Mouse (Mus musculus) liver, embryonic 14.5 days (tissue): Measurements from ENCODE around the gene Gm10718.
"Not testable (repeated sequence)": the region's sequence is repeated elsewhere in the genome, so short reads cannot be mapped to it uniquely, and the experiment has no call there.

ENCODE experiments used
- CTCF ChIP-seq: IDR thresholded peaks from 2 replicates; pipeline ENCODE4 v1.5.1; 2016; ENCODE audit warnings: antibody characterized with exemption, low read depth, control low read depth
- EP300 ChIP-seq: IDR thresholded peaks from 2 replicates; pipeline ENCODE4 v1.6.1; 2016; ENCODE audit warnings: antibody characterized with exemption, low read depth

DNA sequence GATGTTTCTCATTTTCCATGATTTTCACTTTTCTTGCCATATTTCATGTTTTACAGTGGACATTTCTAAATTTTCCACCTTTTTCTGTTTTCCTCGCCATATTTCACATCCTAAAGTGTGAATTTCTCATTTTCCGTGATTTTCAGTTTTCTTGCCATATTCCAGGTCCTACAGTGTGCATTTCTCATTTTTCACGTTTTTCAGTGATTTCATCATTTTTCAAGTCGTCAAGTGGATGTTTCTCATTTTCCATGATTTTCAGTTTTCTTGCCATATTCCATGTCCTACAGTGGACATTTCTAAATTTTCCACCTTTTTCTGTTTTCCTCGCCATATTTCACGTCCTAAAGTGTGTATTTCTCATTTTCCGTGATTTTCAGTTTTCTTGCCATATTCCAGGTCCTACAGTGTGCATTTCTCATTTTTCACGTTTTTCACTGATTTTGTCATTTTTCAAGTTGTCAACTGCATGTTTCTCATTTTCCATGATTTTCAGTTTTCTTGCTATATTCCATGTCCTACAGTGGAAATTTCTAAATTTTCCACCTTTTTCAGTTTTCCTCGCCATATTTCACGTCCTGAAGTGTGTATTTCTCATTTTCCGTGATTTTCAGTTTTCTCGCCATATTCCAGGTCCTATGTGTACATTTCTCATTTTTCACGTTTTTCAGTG lies at the start of gene Gm10718:
- TF ChIP-seq CTCF, EP300: not testable (repeated sequence)
